Mouse (Mus musculus) naive thymus-derived CD4-positive, alpha-beta T cell, adult 2 months (primary cell): ENCODE data around the gene Cdhr5.
A peak's percentile ranks its signal among the peaks of the same experiment; 100 is the strongest.

Experiments used
- DNase-seq: peaks from one replicate; pipeline ENCODE4 v3.0.0-alpha.2; 2011; ENCODE audit warnings: low read depth

The Cdhr5 gene

GRCm38 (mm10) chr7:141276546-141276945 lies at the start of gene Cdhr5:
Gene Cdhr5 (minus strand): TSS chr7:141276786.
- DNase-seq: no peak

- no peak for DNase-seq
Observed at GRCm38 (mm10) chr7:141324686-141325085, 48.1 kb upstream of the Cdhr5 start.

- no peak for DNase-seq
Observed at GRCm38 (mm10) chr7:141319446-141319845, 42.9 kb upstream of the Cdhr5 start.

GRCm38 (mm10) chr7:141317619-141318132 lies 41.1 kb upstream of the Cdhr5 start:
- DNase-seq: no peak

- peak; percentile 79 for DNase-seq
Observed at GRCm38 (mm10) chr7:141315974-141316373, 39.4 kb upstream of the Cdhr5 start.

GRCm38 (mm10) chr7:141315076-141315475 lies 38.5 kb upstream of the Cdhr5 start:
- DNase-seq: no peak

GRCm38 (mm10) chr7:141314416-141314815 lies 37.8 kb upstream of the Cdhr5 start:
- no peak for DNase-seq

GRCm38 (mm10) chr7:141304537-141304936 lies 28.0 kb upstream of the Cdhr5 start:
- DNase-seq: no peak

GRCm38 (mm10) chr7:141302702-141303268 lies 26.2 kb upstream of the Cdhr5 start:
- DNase-seq: peak; percentile 73

GRCm38 (mm10) chr7:141301386-141301785 lies 24.8 kb upstream of the Cdhr5 start:
- no peak for DNase-seq

GRCm38 (mm10) chr7:141299175-141299574 lies 22.6 kb upstream of the Cdhr5 start:
- DNase-seq: no peak

GRCm38 (mm10) chr7:141297926-141298650 lies 21.5 kb upstream of the Cdhr5 start:
- no peak for DNase-seq

GRCm38 (mm10) chr7:141294479-141294878 lies 17.9 kb upstream of the Cdhr5 start:
- DNase-seq: no peak

- no peak for DNase-seq
Observed at GRCm38 (mm10) chr7:141293852-141294471, 17.4 kb upstream of the Cdhr5 start.

- no peak for DNase-seq
Observed at GRCm38 (mm10) chr7:141292583-141293388, 16.2 kb upstream of the Cdhr5 start.

- no peak for DNase-seq
Observed at GRCm38 (mm10) chr7:141291921-141292582, 15.5 kb upstream of the Cdhr5 start, which contains the start of gene Drd4. Gene Drd4 (plus strand): TSS chr7:141292006.

- DNase-seq: no peak
Observed at GRCm38 (mm10) chr7:141288042-141288441, 11.5 kb upstream of the Cdhr5 start.

GRCm38 (mm10) chr7:141282756-141283155 lies 6.2 kb upstream of the Cdhr5 start:
- no peak for DNase-seq

- no peak for DNase-seq
Observed at GRCm38 (mm10) chr7:141281442-141281841, 4.9 kb upstream of the Cdhr5 start.

GRCm38 (mm10) chr7:141278766-141279590 lies 2.4 kb upstream of the Cdhr5 start, which contains the start of gene Sct:
Gene Sct (minus strand): TSS chr7:141279133.
- DNase-seq: peak; percentile 57
